Mouse (Mus musculus) kidney, postnatal 0 days (tissue): ENCODE measurements around the gene Kcnh6. TPM values are rescaled to one million over a fixed set of nuclear protein-coding genes. Genes with fewer than 3 reads are reported as not detected.
A peak's percentile ranks its signal among the peaks of the same experiment; 100 is the strongest.

Experiments
- ATAC-seq: fragments of 200-750 bp; cut with Nextera tagmentation; replicated peaks from 2 replicates; pipeline ENCODE4 v1.8.0; 2017; ENCODE audit warnings: low read depth, moderate number of reproducible peaks, moderate TSS enrichment, moderate library complexity; ENCODE audit not compliant: low FRiP score
- DNase-seq: peaks from one replicate; pipeline ENCODE4 v3.0.0-alpha.2; 2016; ENCODE audit warnings: low spot score
- H3K27ac ChIP-seq: fragments of 300-500 bp; sonication (generic); 2 replicates; pipeline ENCODE4 v1.5.1; 2014; ENCODE audit warnings: mild to moderate bottlenecking
- H3K27me3 ChIP-seq: fragments of 300-500 bp; sonication (generic); 2 replicates; pipeline ENCODE4 v1.6.1; 2014; ENCODE audit warnings: low read length, mixed read lengths; ENCODE audit not compliant: insufficient read depth
- H3K36me3 ChIP-seq: fragments of 300-500 bp; sonication (generic); 2 replicates; pipeline ENCODE4 v1.6.1; 2014; ENCODE audit warnings: low read length, mixed read lengths; ENCODE audit not compliant: insufficient read depth
- H3K4me1 ChIP-seq: fragments of 300-500 bp; sonication (generic); replicated peaks from 2 replicates; pipeline ENCODE4 v1.6.1; 2014; ENCODE audit warnings: antibody characterized with exemption, low read length, mixed read lengths; ENCODE audit not compliant: insufficient read depth
- H3K4me2 ChIP-seq: fragments of 300-500 bp; sonication (generic); 2 replicates; pipeline ENCODE4 v1.6.1; 2014; ENCODE audit warnings: mild to moderate bottlenecking, low read length, moderate library complexity, mixed read lengths
- H3K4me3 ChIP-seq: fragments of 300-500 bp; sonication (generic); replicated peaks from 2 replicates; pipeline ENCODE4 v1.5.1; 2014; ENCODE audit warnings: low read depth, low read length
- H3K9ac ChIP-seq: fragments of 300-500 bp; sonication (generic); 2 replicates; pipeline ENCODE4 v1.6.1; 2014; ENCODE audit warnings: low read depth, low read length
- H3K9me3 ChIP-seq: fragments of 300-500 bp; sonication (generic); replicated peaks from 2 replicates; pipeline ENCODE4 v1.6.1; 2016; ENCODE audit warnings: low read length, inconsistent platforms, mixed read lengths
- CTCF ChIP-seq: IDR thresholded peaks from 2 replicates; pipeline ENCODE4 v1.5.1; 2016; ENCODE audit warnings: antibody characterized with exemption, low read depth, mild to moderate bottlenecking, moderate library complexity
- WGBS: fragments of 180-500 bp; shearing (Covaris S2); extraction: QIAGEN DNeasy Blood & Tissue Kit; methylation state at CpG from one replicate; pipeline ENCODE4 v1.1.7; 2014; 5-methylcytosine and 5-hydroxymethylcytosine counted together
- polyA plus RNA-seq: library from polyadenylated mRNA; unstranded; fragments of >200 nt; fragmentation: Nextera tagmentation; extraction: Ambion mirVana; gene quantifications from 2 replicates; pipeline ENCODE4 v1.2.1, GENCODE M21; 2015

Gene Kcnh6
- polyA plus RNA-seq, 1 experiment from 2014 or later: 0.05 TPM

DNA sequence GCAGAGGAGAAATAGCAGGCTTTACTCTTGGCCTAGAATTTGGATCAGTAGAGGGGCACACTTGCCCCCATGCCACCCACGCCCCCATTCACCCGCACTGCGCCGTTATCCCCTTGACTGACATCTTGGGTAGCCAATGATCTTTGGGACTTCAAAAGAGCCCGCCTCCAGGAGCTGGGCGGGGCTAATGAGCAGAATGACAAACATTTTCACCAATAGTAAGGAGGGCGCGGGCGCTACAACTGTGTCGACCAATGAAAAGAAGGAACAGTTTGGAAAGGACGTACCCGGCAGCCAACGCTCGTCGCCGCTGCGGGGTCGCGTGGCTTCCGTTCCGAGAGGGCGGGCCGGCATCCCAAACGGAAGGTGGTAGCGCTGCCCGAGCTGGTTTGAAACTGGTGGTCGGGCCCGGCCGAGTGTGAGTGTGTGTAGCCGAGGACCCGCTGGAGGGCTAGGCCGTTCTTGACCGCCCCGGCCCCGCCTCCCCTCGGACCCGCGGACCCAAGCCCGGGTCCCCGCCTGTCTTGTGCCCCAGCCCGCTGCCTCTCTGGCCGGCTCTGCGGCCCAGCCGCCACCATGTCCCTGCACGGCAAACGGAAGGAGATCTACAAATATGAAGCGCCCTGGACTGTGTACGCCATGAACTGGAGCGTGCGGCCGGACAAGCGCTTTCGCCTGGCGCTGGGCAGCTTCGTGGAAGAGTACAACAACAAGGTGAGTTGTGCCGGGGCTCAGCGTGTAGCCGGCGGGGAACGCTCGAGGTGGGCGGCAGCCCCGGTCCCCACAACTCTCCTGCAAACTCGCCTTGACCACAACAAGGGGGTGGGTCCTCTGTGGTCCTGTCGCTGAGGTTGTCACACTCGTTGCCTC is 28.9 kb downstream of the Kcnh6 start, which contains the start of gene Dcaf7:
Dcaf7 (plus strand) TSS at position 325 of the 870 bp plus-strand sequence.
- Histone ChIP-seq H3K9ac (peak within 1 kb of the TSS; percentile 89), H3K4me2 (peak within 1 kb of the TSS; percentile 70), H3K27me3 (no peaks in the 10 kb centered on the region), H3K4me3 (peak within 1 kb of the TSS; percentile 93), H3K9me3 (no peaks in the 10 kb centered on the region), H3K4me1 (peaks cover 10% of the 10 kb centered on the region; the same call in 1 of the 2 replicates), H3K27ac (peak within 1 kb of the TSS; percentile 97), H3K36me3 (no peaks in the 10 kb centered on the region)
- TF ChIP-seq CTCF: no peak
- DNase-seq (peak; percentile 99), ATAC-seq (peak; percentile 97)
- WGBS: under 1% methylated on average over 62 of the region's 66 CpGs

DNA sequence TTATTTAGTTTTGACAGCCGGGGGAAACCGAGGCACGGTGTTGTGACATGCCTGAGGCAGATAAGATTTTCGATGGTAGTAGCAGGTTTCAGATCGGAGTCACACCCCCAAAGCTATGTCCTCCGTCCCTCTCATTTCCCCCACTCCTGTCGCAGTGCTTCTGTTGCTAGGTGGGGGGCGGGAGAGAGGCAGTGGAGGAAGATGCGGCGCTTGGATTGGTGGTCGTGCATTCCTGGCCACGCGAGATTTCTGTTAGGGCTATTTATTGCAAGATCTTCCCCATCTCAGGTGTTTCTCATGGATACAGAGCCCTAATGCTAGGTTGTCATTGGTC is 29.5 kb downstream of the Kcnh6 start:
- H3K27me3 ChIP-seq: no peaks in the 10 kb centered on the region
- DNase-seq (peak; percentile 94), ATAC-seq (peak; percentile 11)
- H3K9ac ChIP-seq: peak overlapping the region; percentile 89
- TF ChIP-seq CTCF: peak; percentile 25; the same call in 1 of the 2 replicates
- WGBS: 0% methylated on average over 13 of the region's 13 CpGs
- H3K36me3 ChIP-seq: no peaks in the 10 kb centered on the region
- H3K4me3 ChIP-seq: peak overlapping the region; percentile 93
- no peaks in the 10 kb centered on the region for H3K9me3 ChIP-seq
- peak overlapping the region; percentile 66 for H3K4me2 ChIP-seq
- peaks cover 10% of the 10 kb centered on the region; the same call in 1 of the 2 replicates for H3K4me1 ChIP-seq
- H3K27ac ChIP-seq: peak overlapping the region; percentile 97

DNA sequence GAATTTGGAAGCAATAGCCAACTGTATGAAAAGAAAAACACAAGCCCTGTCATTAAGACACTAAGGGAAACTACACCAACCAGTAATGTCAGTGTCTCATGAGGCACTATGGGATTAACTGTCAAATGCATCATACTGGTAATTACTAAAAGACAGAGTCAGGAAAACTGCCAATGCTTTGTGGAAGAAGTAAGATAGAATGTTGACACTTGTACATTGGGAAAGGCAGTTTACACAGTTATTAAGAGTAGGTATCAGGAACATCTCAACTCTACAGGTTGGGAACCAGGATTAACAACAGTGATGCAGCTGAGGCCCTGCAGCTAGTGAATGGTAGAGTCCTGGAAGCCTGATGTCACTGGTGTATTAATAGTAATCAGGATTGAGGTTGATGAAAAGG is 36.4 kb downstream of the Kcnh6 start:
- Histone ChIP-seq H3K4me3 (no peak overlapping the region), H3K36me3 (peaks cover 16% of the 10 kb centered on the region; the same call in 1 of the 2 replicates), H3K27ac (no peak overlapping the region), H3K9me3 (no peaks in the 10 kb centered on the region), H3K9ac (no peak overlapping the region), H3K4me2 (no peak overlapping the region), H3K4me1 (no peaks in the 10 kb centered on the region), H3K27me3 (no peaks in the 10 kb centered on the region)
- ATAC-seq (no peak), DNase-seq (no peak)
- TF ChIP-seq CTCF: no peak

GRCm38 (mm10) chr11:106045256-106045655 is 37.3 kb downstream of the Kcnh6 start:
- Histone ChIP-seq H3K9ac (no peak overlapping the region), H3K4me3 (no peak overlapping the region), H3K9me3 (no peaks in the 10 kb centered on the region), H3K4me2 (no peak overlapping the region), H3K36me3 (peaks cover 19% of the 10 kb centered on the region; the same call in 1 of the 2 replicates), H3K27me3 (no peaks in the 10 kb centered on the region), H3K27ac (no peak overlapping the region), H3K4me1 (no peaks in the 10 kb centered on the region)
- ATAC-seq (no peak), DNase-seq (no peak)
- WGBS: 97% methylated on average over 1 of the region's 1 CpGs
- no peak for TF ChIP-seq CTCF

DNA sequence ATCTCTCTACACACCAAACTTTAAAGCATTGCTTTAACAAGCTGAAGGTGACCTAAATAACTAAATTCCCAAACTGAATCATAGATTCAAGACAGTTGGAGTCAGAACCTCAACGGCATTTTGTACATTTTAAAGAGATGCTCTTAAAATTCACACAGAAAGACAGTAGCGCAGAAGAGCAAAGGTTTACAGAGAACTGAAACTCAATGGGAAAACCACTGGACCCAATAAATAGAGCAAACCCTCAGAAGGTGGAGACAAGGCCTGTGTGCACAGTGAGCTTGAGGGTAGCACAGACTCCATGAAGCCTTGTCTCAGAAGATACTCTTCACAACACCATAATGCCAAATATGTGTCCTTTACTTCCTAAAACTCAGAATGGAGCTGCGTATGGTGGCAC is 37.9 kb downstream of the Kcnh6 start:
- no peaks in the 10 kb centered on the region for H3K9me3 ChIP-seq
- H3K4me3 ChIP-seq: no peak overlapping the region
- H3K4me2 ChIP-seq: no peak overlapping the region
- no peak for ATAC-seq
- no peak overlapping the region for H3K9ac ChIP-seq
- no peak overlapping the region for H3K27ac ChIP-seq
- H3K36me3 ChIP-seq: peaks cover 20% of the 10 kb centered on the region; the same call in 1 of the 2 replicates
- 94% methylated on average over 3 of the region's 3 CpGs for WGBS
- no peaks in the 10 kb centered on the region for H3K27me3 ChIP-seq
- TF ChIP-seq CTCF: no peak
- no peaks in the 10 kb centered on the region for H3K4me1 ChIP-seq
- DNase-seq: no peak

- no peak for ATAC-seq
- 83% methylated on average over 9 of the region's 9 CpGs for WGBS
Observed at GRCm38 (mm10) chr11:106046584-106046983, 38.7 kb downstream of the Kcnh6 start.

More at GRCm38 (mm10) chr11:106046584-106046983, 38.7 kb downstream of the Kcnh6 start:
- no peak for DNase-seq
- Histone ChIP-seq H3K4me2 (no peak overlapping the region), H3K4me3 (no peak overlapping the region), H3K27ac (no peak overlapping the region), H3K9ac (no peak overlapping the region), H3K9me3 (no peaks in the 10 kb centered on the region), H3K27me3 (no peaks in the 10 kb centered on the region), H3K36me3 (peaks cover 27% of the 10 kb centered on the region; the same call in 1 of the 2 replicates), H3K4me1 (no peaks in the 10 kb centered on the region)
- TF ChIP-seq CTCF: no peak
